Mouse (Mus musculus): ENCODE measurements around the gene Ptprcap.

Ptprcap gene

DNA sequence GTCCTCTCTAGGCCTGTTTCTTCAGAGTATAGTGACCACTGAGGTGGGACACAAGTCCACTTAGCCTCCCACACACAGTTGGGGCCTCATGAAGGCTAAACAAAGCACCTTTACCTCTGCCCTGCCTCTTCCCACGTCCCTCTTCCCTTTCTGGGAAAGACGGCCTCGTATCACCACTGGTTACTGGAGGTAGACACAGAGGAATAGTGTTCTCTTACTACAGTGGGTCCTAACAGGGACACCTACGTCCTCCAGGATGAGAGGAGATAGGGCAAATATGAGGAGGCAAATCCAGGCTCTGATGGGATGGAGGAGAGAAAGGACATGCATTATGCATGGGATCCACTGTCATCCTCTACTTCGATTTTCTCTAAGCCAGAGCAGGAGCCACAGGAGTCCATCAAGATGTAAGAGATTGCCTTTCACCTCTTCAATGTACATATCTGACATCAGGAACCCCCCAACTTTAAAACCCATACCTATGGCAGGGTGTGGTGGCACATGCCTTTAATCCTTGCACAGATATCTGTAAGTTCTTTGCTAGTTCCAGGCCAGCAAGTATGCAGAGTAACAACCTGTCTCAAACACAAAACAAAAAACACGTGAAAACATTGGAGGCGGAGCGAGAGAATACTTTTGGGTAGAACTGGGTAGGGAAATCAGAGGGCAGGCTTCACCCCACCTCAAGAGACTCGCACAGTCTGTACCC, 5.5 kb upstream of the Ptprcap start:
- no peak for DNase-seq (ENCODE audit: low read depth)

DNA sequence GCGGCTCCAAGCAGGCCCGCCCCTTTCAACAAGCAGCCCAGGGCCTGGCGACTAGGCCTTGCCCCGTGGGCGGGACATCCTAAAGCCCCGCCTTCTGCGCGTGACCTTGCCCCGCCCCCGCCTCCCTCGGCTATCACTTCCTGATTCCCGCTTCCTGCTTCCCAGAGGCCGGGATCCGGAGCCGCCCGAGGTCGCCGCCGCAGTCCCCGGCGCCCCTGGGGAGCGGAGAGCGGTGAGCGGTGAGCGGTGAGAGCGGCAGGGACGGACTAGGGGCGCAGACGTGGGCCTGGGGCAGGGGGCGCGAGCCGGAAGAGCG, 5.0 kb upstream of the Ptprcap start, which contains the start of gene Coro1b:
Coro1b (plus strand) TSS at position 129 of the 316 bp plus-strand sequence.
- DNase-seq (ENCODE audit: low read depth): peak; percentile 80

DNA sequence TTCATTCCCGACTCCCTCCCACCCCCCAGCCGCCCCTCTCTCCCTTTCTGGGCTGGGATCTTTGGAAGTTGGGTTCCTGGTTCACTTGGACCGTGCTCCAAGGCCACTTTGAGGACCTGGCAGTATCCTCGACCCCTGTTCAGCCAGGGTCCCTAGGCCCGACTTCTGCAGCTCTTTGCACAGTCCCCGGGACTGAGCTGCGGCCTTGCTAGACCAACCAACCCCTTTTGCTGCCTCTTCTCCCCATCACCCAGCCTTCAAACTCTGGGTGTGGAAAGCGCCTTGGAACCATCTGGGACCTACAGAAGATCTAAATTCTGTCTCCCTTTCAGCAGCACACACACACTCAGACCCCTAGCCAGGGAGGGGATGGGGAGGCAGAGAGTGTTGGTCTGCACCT, 4.6 kb upstream of the Ptprcap start:
- no peak for DNase-seq (ENCODE audit: low read depth)

DNA sequence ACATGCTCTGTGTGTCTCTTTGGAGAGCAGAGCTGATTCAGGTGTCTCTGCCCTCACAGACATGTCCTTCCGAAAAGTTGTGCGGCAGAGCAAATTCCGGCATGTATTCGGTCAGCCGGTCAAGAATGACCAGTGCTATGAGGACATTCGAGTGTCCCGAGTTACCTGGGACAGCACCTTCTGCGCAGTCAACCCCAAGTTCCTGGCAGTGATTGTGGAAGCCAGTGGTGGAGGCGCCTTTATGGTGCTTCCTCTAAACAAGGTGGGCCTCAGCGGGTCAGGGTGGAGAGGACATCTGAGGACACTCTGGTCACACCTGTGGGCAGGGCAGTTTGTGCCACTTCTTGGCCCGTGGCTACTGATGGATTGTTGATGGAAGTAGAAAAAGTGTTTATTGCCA, 4.1 kb upstream of the Ptprcap start:
- DNase-seq (ENCODE audit: low read depth): no peak

DNA sequence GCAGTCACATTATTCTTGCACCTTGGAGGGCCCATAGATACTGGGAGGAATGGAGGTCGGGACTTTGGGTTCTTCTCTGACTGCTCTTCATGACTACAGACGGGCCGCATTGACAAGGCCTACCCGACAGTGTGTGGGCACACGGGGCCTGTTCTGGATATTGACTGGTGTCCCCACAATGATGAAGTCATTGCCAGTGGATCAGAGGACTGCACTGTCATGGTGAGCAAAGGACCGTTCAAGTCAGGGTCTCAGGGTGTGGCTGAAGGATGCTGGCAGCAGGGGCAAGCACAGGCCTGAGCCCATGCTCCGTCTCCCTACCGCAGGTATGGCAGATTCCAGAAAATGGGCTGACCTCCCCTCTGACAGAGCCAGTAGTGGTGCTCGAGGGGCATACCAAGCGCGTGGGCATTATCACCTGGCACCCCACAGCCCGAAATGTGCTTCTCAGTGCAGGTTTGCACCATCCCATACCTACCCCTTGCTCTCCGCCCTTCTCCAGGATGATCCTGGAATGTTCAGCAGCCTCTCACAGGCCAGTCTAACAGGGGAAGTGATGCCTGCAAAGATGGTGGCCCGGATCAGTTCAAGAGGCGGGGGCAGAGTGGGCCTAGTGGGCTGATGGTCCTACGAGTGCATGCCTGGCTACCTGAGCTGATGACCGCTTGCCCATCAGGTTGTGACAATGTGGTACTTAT, 3.5 kb upstream of the Ptprcap start:
- DNase-seq (ENCODE audit: low read depth): no peak

DNA sequence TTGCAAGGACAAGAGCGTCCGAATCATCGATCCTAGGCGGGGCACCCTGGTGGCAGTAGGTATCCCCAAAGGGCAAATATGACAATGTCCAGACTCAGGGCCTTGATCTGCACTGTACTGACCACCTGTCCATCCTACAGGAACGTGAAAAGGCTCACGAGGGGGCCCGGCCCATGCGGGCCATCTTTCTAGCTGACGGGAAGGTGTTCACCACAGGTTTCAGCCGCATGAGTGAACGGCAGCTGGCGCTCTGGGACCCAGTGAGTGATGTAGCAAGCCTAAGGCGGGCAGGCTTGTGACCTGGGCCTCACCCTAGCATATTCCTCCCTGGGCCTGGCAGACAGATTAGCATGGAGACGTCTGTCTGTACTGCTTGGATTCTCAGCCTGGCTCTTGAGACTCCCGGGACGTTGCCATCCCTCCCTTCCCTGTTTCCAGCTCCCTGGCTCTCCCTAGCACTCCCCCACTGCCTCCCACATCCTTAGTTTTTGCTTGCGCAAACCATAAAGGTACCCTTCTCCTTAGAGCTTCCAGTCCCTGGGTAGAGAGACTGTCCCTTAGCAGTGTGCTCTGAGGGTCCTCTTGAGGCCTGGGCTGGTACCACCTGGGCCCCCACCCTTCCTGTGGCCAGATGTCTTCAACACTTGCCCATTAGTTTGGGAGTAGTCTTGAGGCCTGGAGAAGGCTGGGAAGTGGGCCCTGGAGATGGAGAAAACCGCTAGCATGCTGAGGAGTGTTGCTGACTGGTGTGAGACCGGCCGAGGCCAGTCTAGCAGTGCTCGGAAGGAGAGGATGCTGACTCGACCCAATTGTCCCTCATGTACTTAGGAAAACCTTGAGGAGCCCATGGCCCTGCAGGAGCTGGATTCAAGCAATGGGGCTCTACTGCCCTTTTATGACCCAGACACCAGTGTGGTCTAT, 2.6 kb upstream of the Ptprcap start:
- DNase-seq (ENCODE audit: low read depth): no peak

DNA sequence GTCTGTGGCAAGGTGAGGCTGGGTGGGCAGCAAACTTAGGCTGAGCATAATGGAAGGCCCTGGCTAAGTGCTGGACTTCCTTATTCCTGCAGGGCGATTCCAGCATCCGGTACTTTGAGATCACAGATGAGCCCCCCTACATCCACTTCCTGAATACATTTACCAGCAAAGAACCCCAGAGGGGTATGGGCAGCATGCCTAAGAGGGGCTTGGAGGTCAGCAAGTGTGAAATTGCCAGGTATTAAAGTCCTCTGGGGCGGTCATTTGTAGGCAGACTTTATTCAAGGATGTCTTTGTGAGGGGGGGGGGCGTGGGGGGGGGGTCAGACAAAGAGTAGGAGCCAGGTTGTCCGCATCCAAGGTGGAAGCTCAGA, 1.9 kb upstream of the Ptprcap start:
- DNase-seq (ENCODE audit: low read depth): no peak

DNA sequence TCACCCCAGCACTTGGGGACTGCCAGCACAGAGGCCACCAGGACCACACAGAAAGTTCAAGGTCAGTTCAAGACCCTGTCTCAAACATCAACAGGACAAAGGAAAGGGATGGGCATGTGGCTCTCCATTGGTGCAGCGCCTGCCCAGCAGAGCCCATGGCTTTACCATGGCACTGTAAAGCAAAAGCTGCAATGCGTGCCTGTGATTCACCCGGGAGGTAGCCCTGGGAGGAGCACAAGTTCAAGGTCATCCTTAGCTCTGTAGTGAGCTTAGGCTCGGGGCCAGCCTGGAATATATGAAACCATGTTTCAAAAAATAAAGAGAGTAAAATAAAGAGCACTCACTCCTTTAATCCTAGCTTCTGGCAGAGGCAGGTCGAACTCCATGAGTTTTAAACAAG, 1.5 kb upstream of the Ptprcap start:
- no peak for DNase-seq (ENCODE audit: low read depth)

DNA sequence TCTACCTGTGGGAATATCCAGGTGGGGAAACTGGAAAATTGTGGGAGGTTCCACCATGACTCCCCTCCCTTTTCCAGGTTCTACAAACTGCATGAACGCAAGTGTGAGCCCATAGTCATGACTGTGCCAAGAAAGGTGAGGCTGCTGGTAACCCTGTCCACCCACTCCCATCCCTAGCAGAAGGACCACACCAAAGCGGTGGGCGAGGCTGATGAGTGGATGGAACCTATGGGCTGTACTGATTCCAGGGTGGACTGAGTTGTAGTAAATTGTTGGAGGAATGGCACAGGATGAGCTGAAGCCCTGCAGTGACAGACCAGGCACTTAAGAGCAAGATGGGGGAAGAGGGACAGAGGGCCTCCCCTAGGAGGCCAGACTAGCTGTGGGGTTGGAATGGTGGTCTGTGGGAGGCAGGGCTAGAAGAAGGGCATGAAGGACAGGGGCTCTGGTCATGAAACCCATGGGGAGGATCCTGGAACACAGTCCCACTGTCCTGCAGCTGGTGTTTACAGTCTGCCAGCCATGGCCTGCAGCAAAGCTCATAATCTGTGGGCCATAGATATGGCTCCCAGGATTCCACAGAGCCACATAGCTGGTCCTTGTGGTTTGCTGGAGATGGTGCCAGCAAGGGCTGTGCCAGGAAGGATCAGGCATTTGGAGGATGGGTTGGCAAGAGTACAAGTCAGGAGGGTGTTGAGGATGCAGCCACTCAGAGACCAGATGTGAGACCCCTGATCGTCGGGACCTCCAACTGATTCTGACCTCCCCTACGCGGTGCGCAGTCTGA, 766 bp upstream of the Ptprcap start:
- DNase-seq (ENCODE audit: low read depth): no peak

DNA sequence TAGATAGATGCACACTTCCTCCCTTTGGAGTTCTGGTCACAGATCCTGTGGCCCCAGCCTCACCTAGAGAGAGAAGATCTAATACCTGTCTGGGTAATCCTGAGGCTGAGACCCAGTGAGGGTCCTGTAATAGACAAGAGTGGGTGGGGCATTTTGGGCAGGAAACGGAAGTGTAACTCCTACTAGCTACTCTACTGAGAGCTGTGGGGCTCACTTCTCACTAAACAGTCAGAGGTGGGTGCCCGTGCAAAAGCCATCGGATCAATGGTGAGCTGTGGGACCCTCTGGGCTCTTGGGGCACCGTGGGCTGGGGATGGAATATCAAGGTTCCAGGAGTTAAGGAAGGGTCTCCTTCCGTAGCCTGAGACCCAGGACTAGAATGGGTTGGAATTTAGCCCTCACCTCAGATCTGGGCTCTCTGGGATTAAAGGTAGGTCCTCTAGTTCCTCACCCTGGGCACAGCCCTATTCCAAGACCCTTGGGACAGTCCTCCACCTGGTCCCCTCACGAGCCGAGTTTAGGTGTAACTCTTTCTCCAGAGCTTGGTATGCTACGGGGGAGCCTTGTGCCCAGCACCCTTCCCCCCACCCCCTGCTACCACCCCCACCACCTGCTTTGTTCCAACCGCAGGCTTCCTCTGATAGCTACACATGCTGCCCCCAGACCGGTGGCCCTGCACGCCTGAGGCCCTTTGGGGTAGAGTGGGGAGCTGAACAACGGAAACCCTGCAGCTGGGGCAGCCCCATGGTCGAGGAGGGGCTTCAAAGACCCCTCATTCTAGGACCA, 1.2 kb downstream of the Ptprcap start:
- no peak for DNase-seq (ENCODE audit: low read depth)

DNA sequence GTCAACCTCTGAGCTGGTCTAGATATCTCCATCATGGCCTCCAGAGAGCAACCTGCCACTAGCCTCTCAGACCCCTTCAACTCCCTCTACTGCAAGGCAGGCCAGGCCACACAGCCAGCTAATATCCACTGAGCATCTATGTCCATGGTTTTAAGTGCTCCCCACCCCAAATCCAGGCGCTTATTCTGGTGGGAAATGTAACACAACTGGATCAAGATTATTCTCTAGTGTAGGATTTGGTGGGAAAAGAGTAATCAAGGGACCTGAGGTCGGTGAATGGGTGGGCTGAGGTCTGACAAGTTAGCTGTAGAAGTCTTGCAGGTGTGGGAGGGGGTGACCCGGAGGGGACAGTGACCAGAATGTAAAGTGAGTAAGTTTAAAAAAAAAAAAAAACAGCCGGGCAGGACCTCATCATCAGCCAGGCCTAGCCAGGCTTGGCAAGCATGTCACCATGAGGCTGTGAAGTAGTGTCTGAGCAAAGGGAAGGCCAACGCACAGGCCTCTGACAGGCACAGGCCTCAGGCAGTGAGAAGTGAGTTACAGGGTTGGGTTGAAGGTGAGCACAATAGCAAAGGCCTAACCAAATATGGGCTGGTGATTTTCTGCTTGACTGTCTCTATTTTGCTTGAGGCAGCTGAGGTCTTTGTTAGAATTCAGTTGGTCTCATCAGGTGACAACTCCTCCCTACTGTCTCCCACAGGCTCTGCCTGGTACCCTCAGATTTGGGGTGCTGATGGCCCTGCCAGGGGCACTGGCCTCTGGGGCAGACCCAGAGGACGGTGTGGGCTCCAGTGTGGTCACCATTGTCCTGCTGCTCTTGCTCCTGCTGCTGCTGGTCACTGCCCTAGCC, 2.0 kb downstream of the Ptprcap start:
- no peak for DNase-seq (ENCODE audit: low read depth)

DNA sequence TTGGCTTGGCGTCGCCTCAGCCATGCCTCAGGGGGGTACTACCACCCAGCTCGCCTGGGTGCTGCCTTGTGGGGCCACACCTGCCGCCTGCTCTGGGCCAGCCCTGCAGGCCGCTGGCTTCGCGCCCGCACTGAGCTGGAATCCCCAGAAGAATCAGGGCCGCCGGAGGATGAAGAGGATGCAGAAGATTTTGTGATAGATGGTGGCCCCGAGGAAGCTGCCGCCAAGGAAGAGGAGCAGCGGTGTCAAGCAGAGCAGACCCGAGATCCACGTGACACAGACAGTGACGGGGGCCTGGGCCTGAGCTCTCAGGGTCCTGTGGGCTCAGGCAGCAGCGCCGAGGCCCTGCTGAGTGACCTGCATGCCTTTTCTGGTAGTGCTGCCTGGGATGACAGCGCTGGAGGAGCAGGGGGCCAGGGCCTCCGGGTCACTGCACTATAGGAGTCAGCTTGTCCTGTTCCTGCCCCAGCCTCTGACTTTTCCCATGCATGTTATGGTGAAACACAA, 2.7 kb downstream of the Ptprcap start:
- no peak for DNase-seq (ENCODE audit: low read depth)

DNA sequence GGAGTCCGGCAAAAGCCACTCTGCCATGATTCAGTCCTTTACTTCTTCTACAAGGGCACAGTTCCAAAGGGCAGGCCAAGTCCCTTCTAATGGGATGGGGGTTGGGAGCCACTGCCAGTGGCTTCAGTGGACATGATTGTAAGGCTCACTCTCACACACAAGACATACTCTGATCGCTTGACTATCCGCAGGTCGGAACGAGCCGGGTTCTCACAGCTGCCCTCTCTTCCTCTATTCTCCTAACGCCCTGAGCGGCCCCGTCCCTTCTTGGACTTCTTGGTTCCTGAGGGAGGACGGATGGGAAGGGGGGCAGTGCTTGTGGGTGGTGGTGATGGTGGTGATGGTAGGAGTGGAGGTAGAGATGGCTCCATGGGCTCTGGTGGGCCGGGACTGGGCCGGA, 3.4 kb downstream of the Ptprcap start:
- DNase-seq (ENCODE audit: low read depth): no peak

DNA sequence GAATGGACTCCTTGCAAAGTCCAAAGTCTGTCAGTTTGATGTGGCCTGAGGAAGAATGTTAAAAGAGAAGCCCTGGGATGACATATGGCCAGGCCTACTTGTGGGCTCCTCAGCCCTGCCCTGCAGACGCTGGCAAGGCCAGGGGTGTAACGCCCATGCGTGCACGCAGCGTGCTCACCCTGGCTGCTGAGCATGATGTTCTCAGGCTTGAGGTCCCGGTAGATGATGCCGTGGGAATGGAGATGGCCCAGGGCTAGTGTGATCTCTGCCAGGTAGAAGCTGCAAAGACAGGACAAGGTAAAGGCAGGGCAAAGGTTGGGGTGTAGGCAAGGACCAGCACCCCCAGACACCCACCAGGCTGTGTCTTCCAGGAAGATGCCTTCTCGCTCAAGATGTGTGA, 5.6 kb downstream of the Ptprcap start:
- DNase-seq (ENCODE audit: low read depth): no peak

DNA sequence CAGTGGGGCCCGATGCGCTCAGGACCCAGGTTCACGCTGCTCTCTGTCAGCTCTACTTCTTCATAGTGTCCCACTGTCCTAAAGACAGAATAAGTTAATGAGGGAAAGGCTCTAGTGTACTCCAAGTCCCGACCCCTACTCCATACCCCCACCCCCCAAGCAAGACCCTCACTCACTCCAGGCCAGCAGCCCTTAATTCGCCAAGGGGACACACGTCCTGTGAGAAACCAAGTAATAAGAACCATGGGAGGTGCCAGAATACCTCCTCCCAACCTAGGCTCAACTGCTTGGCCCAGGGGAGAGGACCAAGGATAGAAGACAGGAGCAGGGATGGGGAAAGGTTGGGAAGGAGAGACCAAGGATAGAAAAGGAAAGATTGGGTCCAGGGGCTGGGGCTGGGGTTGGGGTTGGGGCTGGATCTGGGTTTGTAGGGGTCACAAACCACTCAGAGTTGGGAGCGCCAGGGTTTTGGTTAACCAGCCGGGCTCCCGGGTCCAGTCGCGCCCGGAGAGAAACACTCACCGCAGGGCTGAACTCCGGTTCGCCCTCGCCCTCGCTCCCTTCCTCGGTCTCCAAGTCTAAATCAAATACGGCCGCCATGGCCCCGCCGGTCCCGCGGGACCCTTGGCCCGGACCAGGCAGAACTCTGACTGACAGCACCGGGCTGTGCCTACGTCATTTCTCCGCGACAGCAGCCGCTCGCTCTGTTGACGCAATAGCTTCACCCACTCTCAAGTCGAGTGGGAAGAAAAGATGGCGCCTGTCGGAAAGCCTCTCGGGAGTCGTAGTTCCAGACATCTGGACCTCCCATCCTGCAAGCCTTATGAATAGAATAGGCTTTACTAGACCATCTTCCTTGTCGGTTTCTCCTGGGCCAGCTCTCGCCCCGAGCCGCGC, 9.5 kb downstream of the Ptprcap start, which contains the start of gene Rps6kb2:
Rps6kb2 (minus strand) TSS at position 709 of the 897 bp plus-strand sequence.
- DNase-seq (ENCODE audit: low read depth): peak; percentile 96

DNA sequence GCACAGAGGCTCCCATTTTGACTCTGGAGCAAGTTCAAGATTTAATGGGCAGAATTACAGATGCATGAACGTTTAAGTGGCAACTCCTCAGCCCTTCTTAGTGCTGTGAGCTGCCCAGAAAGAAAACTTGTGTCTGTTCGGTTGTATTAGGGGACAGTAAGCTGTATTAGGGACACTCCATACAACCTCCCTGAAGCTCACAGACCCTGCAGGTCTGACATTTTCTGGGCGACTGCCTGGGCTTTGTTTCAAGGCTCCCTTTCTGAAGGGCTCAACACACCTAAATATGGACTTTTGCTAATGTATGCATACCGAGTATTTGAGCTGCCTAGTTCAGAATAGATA, 10.1 kb downstream of the Ptprcap start:
- no peak for DNase-seq (ENCODE audit: low read depth)

DNA sequence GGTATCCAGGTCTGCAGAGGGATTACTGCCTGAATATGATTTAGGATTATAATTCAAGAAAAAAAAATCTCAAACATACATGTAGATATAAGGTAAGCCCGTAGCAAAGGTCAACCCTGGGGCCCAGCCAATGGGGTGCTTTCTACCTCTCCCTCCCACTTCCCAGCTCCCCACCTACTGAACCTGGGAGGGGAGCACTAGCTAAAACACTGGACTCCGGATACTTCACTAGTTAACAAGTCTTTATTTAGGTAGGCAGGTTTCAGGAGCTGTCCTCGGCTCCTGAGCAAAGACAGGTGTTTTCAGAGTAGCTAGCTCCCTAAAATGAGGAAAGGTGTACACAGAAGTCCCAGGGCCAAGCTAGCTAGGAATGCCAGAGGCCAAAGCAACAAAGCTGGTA, 10.7 kb downstream of the Ptprcap start:
- DNase-seq (ENCODE audit: low read depth): no peak

DNA sequence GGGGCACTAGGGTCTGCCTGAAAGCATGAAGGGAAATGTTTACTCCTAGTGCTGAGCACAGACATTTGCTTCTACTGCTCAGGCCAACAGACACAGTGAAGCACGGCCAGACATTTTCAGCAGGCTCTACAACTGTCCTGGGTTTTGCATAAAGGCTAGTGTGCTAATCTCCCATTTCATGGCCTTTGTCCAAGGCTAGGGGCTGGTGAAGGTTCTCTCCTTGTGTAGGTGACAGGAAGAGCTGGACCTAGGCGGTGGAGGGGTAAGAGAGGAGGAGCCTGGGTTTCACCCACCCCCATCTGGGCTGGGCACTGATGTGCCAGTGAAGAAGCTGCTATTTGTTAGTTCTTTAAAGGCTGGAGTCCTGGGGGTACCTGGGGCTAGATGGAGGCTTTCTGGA, 11.3 kb downstream of the Ptprcap start:
- DNase-seq (ENCODE audit: low read depth): no peak

Measured in c-Kit-positive CD71-positive TER-119-negative erythroid progenitor cells, embryonic 14.5 days (primary cell).